Mouse (Mus musculus): ENCODE measurements around the gene Eid1. TPM values are rescaled to one million over a fixed set of nuclear protein-coding genes. Genes with fewer than 3 reads are reported as not detected.

Eid1 gene
- total RNA-seq, 1 experiment = 23.6 TPM

- in situ Hi-C loops (cut with MboI; ENCODE audit: low sequenced_read_pairs in 2 of 2, unreplicated experiment in 2 of 2) = no loop called here
- no peaks in the 10 kb centered on the region for H3K36me3 ChIP-seq (ENCODE audit: control insufficient read depth, insufficient read depth, low read length, poor library complexity, severe bottlenecking)
- no peaks in the 10 kb centered on the region for H3K9me3 ChIP-seq (ENCODE audit: control insufficient read depth, insufficient read depth, low read depth, low read length)
- H3K27ac ChIP-seq (ENCODE audit: insufficient read depth, low read depth, low read length, poor library complexity, severe bottlenecking) = no peak overlapping the region
- TF ChIP-seq ZNF384 (IDR thresholded peaks at IDR 0.05; ENCODE audit: low read depth, low read length) = no peak
- no peak overlapping the region for H3K9ac ChIP-seq (ENCODE audit: insufficient read depth, low read depth, low read length, poor library complexity, severe bottlenecking)
- no peak overlapping the region for H3K4me3 ChIP-seq (ENCODE audit: insufficient read depth in 1 of 2, low read depth in 1 of 2, low read length in 2 of 2, poor library complexity in 1 of 2, severe bottlenecking in 1 of 2)
- DNase-seq (ENCODE audit: low read depth, low spot score) = no peak
- peaks cover 2 to 5% of the 10 kb centered on the region in 2 experiments; a peak in 3 of 4 replicates for H3K4me1 ChIP-seq (ENCODE audit: control insufficient read depth in 2 of 2, insufficient read depth in 2 of 2, low read length in 2 of 2, poor library complexity in 1 of 2)
Measured at GRCm38 (mm10) chr2:125683895-125684294, 11.0 kb downstream of the Eid1 start.

DNA sequence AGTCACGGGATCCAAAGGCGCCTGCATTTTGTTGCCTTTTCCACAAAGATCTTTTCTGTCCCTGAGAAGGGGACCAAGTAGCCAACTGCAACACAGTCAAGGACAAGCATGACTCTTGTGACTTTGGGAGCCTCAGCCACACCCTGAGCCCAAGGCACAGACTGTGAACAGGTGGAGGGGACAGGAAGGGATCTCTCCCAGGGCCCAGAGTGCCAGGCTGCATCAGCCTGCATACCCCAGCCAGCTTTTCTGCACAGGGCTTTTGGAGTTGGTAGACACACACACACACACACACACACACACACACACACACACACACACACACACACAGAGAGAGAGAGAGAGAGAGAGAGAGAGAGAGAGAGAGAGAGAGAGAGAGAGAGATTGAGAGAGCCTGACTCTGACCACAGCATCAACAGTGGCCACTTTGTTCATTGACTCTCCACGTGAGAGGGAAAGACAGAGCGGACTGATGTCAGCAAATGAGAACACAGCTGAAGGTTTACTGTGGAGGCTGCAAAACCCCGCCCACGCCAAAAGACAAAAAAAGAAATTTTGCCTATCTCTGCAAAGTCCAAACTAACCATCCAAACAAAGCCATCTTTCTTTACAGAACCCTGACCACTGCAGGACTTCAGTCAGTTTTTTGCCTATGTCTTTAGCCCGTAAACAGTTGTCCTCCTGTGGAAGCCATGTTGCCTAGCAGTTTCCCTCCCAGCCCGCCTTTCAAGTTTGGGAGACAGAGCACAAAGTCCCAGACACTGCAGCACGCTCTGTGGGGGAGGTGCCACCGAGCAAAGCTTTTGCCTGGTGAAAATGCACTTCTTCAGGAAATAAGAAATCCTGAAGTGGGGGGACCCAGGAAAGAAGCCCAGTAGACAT, 11.9 kb downstream of the Eid1 start:
- Histone ChIP-seq H3K4me1 (ENCODE audit: control insufficient read depth in 2 of 2, insufficient read depth in 2 of 2, low read length in 2 of 2, poor library complexity in 1 of 2) (peaks cover 2 to 5% of the 10 kb centered on the region in 2 experiments; a peak in 3 of 4 replicates), H3K4me3 (ENCODE audit: insufficient read depth in 1 of 2, low read depth in 1 of 2, low read length in 2 of 2, poor library complexity in 1 of 2, severe bottlenecking in 1 of 2) (no peak overlapping the region), H3K9me3 (ENCODE audit: control insufficient read depth, insufficient read depth, low read depth, low read length) (no peaks in the 10 kb centered on the region), H3K36me3 (ENCODE audit: control insufficient read depth, insufficient read depth, low read length, poor library complexity, severe bottlenecking) (no peaks in the 10 kb centered on the region), H3K9ac (ENCODE audit: insufficient read depth, low read depth, low read length, poor library complexity, severe bottlenecking) (no peak overlapping the region), H3K27ac (ENCODE audit: insufficient read depth, low read depth, low read length, poor library complexity, severe bottlenecking) (no peak overlapping the region)
- in situ Hi-C loops (cut with MboI; ENCODE audit: low sequenced_read_pairs in 2 of 2, unreplicated experiment in 2 of 2) = no loop called here
- TF ChIP-seq HCFC1 (IDR thresholded peaks at IDR 0.05; ENCODE audit: borderline replicate concordance, insufficient read depth, low read length) = no peak
- no peak for TF ChIP-seq ZC3H11A (IDR thresholded peaks at IDR 0.05; ENCODE audit: borderline replicate concordance, low read depth, low read length)
- TF ChIP-seq ZNF384 (IDR thresholded peaks at IDR 0.05; ENCODE audit: low read depth, low read length) = no peak
- no peak for TF ChIP-seq CHD2 (IDR thresholded peaks at IDR 0.05; ENCODE audit: low read depth, low read length)
- no peak for TF ChIP-seq MAFK (IDR thresholded peaks at IDR 0.05; ENCODE audit: insufficient read depth, low read depth, low read length)
- no peak for DNase-seq (ENCODE audit: low read depth, low spot score)

DNA sequence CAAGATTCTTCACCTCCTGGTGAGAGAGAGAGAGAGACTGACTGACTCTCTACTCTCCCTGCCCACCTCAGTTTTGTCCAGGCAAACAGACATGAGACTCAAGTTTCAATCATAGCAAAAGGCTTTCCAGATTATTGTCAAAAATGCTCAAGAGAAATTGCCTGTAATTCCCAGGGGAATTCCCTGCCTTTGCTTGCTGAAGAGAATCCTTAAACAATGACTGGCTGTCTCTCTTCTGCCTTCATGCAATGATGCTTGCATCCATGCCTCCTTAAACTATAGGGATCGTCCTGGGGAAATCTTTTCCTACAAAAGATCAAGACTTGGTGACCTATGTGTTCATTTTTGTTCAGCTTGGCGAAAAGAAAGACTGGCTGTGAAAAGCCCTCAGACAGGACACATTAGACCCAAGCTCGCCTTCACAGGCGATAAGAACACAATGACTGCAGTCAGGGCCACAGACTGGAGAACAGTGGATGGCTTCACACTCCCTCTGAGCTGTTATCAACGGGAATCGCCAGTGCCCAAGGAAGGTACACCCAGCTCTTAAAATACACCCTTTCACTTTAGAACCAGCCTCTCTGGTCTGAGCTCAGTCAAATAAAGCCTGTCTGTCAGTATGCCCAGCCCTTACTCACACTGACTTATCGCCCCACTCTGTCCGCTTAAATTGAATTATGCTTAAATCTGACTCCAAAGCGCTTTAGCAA, 12.7 kb downstream of the Eid1 start:
- Histone ChIP-seq H3K9me3 (ENCODE audit: control insufficient read depth, insufficient read depth, low read depth, low read length) (no peaks in the 10 kb centered on the region), H3K36me3 (ENCODE audit: control insufficient read depth, insufficient read depth, low read length, poor library complexity, severe bottlenecking) (no peaks in the 10 kb centered on the region), H3K9ac (ENCODE audit: insufficient read depth, low read depth, low read length, poor library complexity, severe bottlenecking) (no peak overlapping the region), H3K27ac (ENCODE audit: insufficient read depth, low read depth, low read length, poor library complexity, severe bottlenecking) (no peak overlapping the region), H3K4me1 (ENCODE audit: control insufficient read depth in 2 of 2, insufficient read depth in 2 of 2, low read length in 2 of 2, poor library complexity in 1 of 2) (peaks cover 2 to 5% of the 10 kb centered on the region in 2 experiments; a peak in 3 of 4 replicates), H3K4me3 (ENCODE audit: insufficient read depth in 1 of 2, low read depth in 1 of 2, low read length in 2 of 2, poor library complexity in 1 of 2, severe bottlenecking in 1 of 2) (no peak overlapping the region)
- no peak for TF ChIP-seq MAFK (IDR thresholded peaks at IDR 0.05; ENCODE audit: insufficient read depth, low read depth, low read length)
- no peak for TF ChIP-seq ZC3H11A (IDR thresholded peaks at IDR 0.05; ENCODE audit: borderline replicate concordance, low read depth, low read length)
- no peak for TF ChIP-seq ZNF384 (IDR thresholded peaks at IDR 0.05; ENCODE audit: low read depth, low read length)
- TF ChIP-seq HCFC1 (IDR thresholded peaks at IDR 0.05; ENCODE audit: borderline replicate concordance, insufficient read depth, low read length) = no peak
- TF ChIP-seq CHD2 (IDR thresholded peaks at IDR 0.05; ENCODE audit: low read depth, low read length) = no peak
- DNase-seq (ENCODE audit: low read depth, low spot score) = no peak
- in situ Hi-C loops (cut with MboI; ENCODE audit: low sequenced_read_pairs in 2 of 2, unreplicated experiment in 2 of 2) = no loop called here

DNA sequence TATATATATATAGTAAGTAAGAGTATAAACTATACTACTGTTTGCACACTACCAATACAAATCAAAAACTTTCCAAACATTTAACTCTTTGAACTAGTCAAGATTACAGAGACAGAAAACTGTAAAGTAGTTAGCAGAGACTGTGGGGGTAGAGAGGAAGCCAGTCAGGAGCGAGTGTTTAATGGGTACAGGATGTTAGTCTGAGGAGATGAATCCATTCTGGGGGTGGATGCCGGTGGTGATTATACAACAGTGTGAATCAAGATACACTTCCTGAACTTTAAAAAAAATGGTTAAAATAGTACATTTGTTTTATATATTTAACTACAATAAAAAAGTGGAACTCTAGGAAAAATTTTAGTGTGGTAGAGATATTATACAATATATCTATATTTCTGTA, 19.1 kb downstream of the Eid1 start:
- Histone ChIP-seq H3K4me1 (ENCODE audit: control insufficient read depth in 2 of 2, insufficient read depth in 2 of 2, low read length in 2 of 2, poor library complexity in 1 of 2) (no peaks in the 10 kb centered on the region), H3K36me3 (ENCODE audit: control insufficient read depth, insufficient read depth, low read length, poor library complexity, severe bottlenecking) (no peaks in the 10 kb centered on the region), H3K4me3 (ENCODE audit: insufficient read depth in 1 of 2, low read depth in 1 of 2, low read length in 2 of 2, poor library complexity in 1 of 2, severe bottlenecking in 1 of 2) (no peak overlapping the region), H3K9me3 (ENCODE audit: control insufficient read depth, insufficient read depth, low read depth, low read length) (no peaks in the 10 kb centered on the region), H3K9ac (ENCODE audit: insufficient read depth, low read depth, low read length, poor library complexity, severe bottlenecking) (no peak overlapping the region), H3K27ac (ENCODE audit: insufficient read depth, low read depth, low read length, poor library complexity, severe bottlenecking) (no peak overlapping the region)
- no peak for DNase-seq (ENCODE audit: low read depth, low spot score)
- TF ChIP-seq ZC3H11A (IDR thresholded peaks at IDR 0.05; ENCODE audit: borderline replicate concordance, low read depth, low read length) (no peak), ZNF384 (IDR thresholded peaks at IDR 0.05; ENCODE audit: low read depth, low read length) (no peak), MAFK (IDR thresholded peaks at IDR 0.05; ENCODE audit: insufficient read depth, low read depth, low read length) (no peak), CHD2 (IDR thresholded peaks at IDR 0.05; ENCODE audit: low read depth, low read length) (no peak), HCFC1 (IDR thresholded peaks at IDR 0.05; ENCODE audit: borderline replicate concordance, insufficient read depth, low read length) (no peak)
- in situ Hi-C loops (cut with MboI; ENCODE audit: low sequenced_read_pairs in 2 of 2, unreplicated experiment in 2 of 2) = no loop called here

All from ES-E14 (cell line).